27 mouse cellular contexts compared by ENCODE assay signal in the genomic region with DNA sequence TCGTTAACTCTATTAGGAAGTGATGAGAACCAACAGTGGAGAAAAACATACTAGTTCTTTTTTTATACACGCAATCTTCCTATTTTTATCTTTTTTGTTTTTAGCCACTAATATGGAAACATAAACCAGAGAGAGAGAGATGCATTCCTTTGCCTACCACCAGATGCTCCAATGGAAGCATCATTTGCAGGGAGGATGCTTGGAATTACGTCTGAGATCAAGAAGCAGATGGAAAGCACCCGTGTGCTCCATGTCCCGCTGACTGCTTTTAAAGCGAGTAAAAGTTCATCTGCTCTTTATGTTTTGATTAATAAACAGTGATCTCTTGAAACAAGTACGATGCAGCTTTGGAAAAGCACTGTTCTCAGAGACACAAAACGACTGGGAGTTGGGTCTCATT.
"Had no signal": no experiment of that assay in that cellular context is flagged by ENCODE, and none has a peak within 500 bp of the region (broad histone marks: within the 10 kb centered on the region; RNA-seq: fewer than 3 reads in every experiment).

No protein-coding gene starts in this region.

- DNase-seq: gastrocnemius, postnatal 14 days; gastrocnemius, postnatal 36 days; heart, adult 11 months; heart, adult 2 months; heart, postnatal 14 days; heart, postnatal 36 days; kidney, adult 11 months; kidney, adult 2 months; kidney, adult 9 months; kidney, postnatal 14 days; kidney, postnatal 36 days; layer of hippocampus, adult 9-11 months; layer of hippocampus, postnatal 36 days; left cerebral cortex, postnatal 4 days had no signal

- H3K9me3 ChIP-seq: heart, embryonic 13.5 days; heart, embryonic 15.5 days; hindbrain, embryonic 13.5 days; hindbrain, embryonic 15.5 days; kidney, embryonic 15.5 days; limb, embryonic 13.5 days; limb, embryonic 15.5 days; liver, embryonic 12.5 days had no signal

- H3K36me3 ChIP-seq: heart, embryonic 13.5 days; heart, embryonic 15.5 days; hindbrain, embryonic 13.5 days; hindbrain, embryonic 15.5 days; kidney, embryonic 15.5 days; limb, embryonic 13.5 days; limb, embryonic 15.5 days; liver, embryonic 12.5 days had no signal

- H3K4me3 ChIP-seq: heart, adult 2 months; heart, embryonic 13.5 days; heart, embryonic 15.5 days; hindbrain, embryonic 13.5 days; hindbrain, embryonic 15.5 days; kidney, embryonic 15.5 days; limb, embryonic 13.5 days; limb, embryonic 15.5 days; liver, embryonic 12.5 days had no signal

- ATAC-seq: hindbrain, postnatal 0 days; intestine, embryonic 16.5 days; liver, embryonic 12.5 days had no signal

- H3K27me3 ChIP-seq: heart, embryonic 13.5 days; heart, embryonic 15.5 days; hindbrain, embryonic 13.5 days; hindbrain, embryonic 15.5 days; kidney, embryonic 15.5 days; limb, embryonic 13.5 days; limb, embryonic 15.5 days; liver, embryonic 12.5 days had no signal

- H3K4me2 ChIP-seq: heart, embryonic 11.5 days; heart, embryonic 13.5 days; hindbrain, embryonic 13.5 days; hindbrain, embryonic 15.5 days; kidney, embryonic 15.5 days; limb, embryonic 13.5 days; limb, embryonic 15.5 days; liver, embryonic 12.5 days had no signal

- H3K4me1 ChIP-seq: hindbrain, embryonic 13.5 days; hindbrain, embryonic 15.5 days; kidney, embryonic 15.5 days; limb, embryonic 13.5 days; limb, embryonic 15.5 days; liver, embryonic 12.5 days had no signal

- H3K27ac ChIP-seq: heart, adult 2 months; heart, embryonic 13.5 days; heart, embryonic 15.5 days; hindbrain, embryonic 13.5 days; hindbrain, embryonic 15.5 days; hindbrain, postnatal 0 days; kidney, embryonic 15.5 days; kidney, postnatal 0 days; limb, embryonic 13.5 days; limb, embryonic 15.5 days; liver, embryonic 12.5 days; liver, embryonic 14.5 days had no signal

- H3K9ac ChIP-seq: heart, embryonic 13.5 days; heart, embryonic 15.5 days; hindbrain, embryonic 13.5 days; hindbrain, embryonic 15.5 days; kidney, embryonic 15.5 days; limb, embryonic 13.5 days; limb, embryonic 15.5 days; liver, embryonic 12.5 days; liver, embryonic 14.5 days had no signal
